Mouse (Mus musculus): ENCODE measurements at regions not wholly inside any gene's neighbourhood (a gene's known extent, or its start where the extent isn't known, plus 50 kb on each side); places are given as distances from the start of the nearest gene placed in this dataset.

DNA sequence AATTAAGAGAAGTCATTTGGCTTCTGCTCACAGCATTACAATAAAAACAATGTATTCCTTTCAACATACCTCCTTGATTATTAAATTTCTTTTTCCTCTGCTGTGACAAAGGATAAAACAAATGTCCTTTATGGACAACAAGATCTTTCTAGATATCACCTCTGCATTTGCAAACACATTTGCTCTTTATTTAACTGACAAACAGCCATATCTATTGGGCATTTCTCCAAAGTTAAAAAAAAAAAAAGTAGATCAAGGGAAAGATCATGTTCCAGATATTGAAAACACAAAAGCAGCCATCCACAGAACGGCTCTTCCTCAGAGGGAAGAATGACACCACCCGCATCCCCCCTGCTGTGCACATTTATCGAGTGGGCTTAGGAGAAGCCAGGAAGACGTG, 193.7 kb upstream of the Sesn3 start:
- Histone ChIP-seq H3K27me3 (ENCODE audit: control insufficient read depth, insufficient read depth, low read length) (no peaks in the 10 kb centered on the region), H3K27ac (ENCODE audit: low read depth, low read length) (no peak overlapping the region), H3K9me3 (ENCODE audit: control insufficient read depth, low read length) (no peaks in the 10 kb centered on the region), H3K4me3 (ENCODE audit: low read depth, low read length) (no peak overlapping the region), H3K4me2 (ENCODE audit: low read depth, low read length, severe bottlenecking) (no peak overlapping the region), H3K9ac (ENCODE audit: low read length) (no peak overlapping the region), H3K4me1 (replicated peaks; ENCODE audit: control insufficient read depth, insufficient read depth, low read length) (no peaks in the 10 kb centered on the region), H3K36me3 (ENCODE audit: control insufficient read depth, insufficient read depth, low read length) (no peaks in the 10 kb centered on the region)
- DNase-seq (ENCODE audit: low spot score) (no peak), ATAC-seq (replicated peaks; ENCODE audit: low FRiP score) (no peak)
- 53% methylated on average over 4 of the region's 4 CpGs for WGBS

DNA sequence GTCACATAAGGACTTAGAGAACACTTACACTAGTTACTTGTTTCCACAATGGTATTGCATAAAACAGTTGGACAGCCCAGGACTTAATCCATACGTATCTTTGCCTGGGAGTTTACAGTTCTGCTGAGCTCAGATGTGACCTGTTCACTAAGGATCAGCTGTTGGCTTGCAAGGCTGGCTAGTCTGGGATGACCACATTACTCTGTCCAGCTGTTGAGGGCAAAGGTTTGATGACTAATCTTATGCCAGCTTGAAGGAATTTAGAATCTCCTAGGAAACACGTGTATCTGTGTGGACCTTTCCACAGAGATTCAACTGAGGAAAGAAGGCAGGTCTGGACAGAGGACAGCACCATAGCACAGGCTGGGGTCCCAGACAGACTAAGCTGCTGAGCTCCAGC, 188.7 kb upstream of the Sesn3 start:
- ATAC-seq (replicated peaks; ENCODE audit: low FRiP score) (no peak), DNase-seq (ENCODE audit: low spot score) (no peak)
- no peaks in the 10 kb centered on the region for H3K4me1 ChIP-seq (replicated peaks; ENCODE audit: control insufficient read depth, insufficient read depth, low read length)
- H3K9ac ChIP-seq (ENCODE audit: low read length) = no peak overlapping the region
- H3K27me3 ChIP-seq (ENCODE audit: control insufficient read depth, insufficient read depth, low read length) = no peaks in the 10 kb centered on the region
- H3K27ac ChIP-seq (ENCODE audit: low read depth, low read length) = no peak overlapping the region
- H3K4me3 ChIP-seq (ENCODE audit: low read depth, low read length) = no peak overlapping the region
- H3K9me3 ChIP-seq (ENCODE audit: control insufficient read depth, low read length) = no peaks in the 10 kb centered on the region
- no peak overlapping the region for H3K4me2 ChIP-seq (ENCODE audit: low read depth, low read length, severe bottlenecking)
- 67% methylated on average over 2 of the region's 2 CpGs for WGBS
- H3K36me3 ChIP-seq (ENCODE audit: control insufficient read depth, insufficient read depth, low read length) = no peaks in the 10 kb centered on the region

DNA sequence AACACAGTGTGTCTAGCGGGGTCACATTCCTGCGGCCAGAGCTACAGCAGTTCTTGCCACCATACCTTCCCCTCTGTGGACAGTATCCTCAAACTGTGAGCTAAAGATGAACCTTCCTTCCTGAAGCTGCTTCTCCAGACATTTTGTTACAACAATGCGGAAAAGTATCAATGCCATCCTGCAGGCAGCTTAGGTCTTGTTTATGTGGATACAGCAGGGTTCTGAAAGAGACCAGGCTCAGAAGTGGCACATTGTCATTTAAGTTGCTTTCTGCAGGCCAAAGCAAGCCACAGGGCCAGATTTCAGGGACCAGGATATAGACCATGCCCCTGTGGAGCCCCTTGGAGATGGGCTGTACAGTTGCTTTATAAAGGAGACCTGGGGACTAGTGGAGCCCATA, 188.3 kb upstream of the Sesn3 start:
- no peaks in the 10 kb centered on the region for H3K27me3 ChIP-seq (ENCODE audit: control insufficient read depth, insufficient read depth, low read length)
- no peak overlapping the region for H3K9ac ChIP-seq (ENCODE audit: low read length)
- H3K4me3 ChIP-seq (ENCODE audit: low read depth, low read length) = no peak overlapping the region
- no peak for ATAC-seq (replicated peaks; ENCODE audit: low FRiP score)
- H3K4me2 ChIP-seq (ENCODE audit: low read depth, low read length, severe bottlenecking) = no peak overlapping the region
- 90% methylated on average over 3 of the region's 3 CpGs for WGBS
- H3K36me3 ChIP-seq (ENCODE audit: control insufficient read depth, insufficient read depth, low read length) = no peaks in the 10 kb centered on the region
- no peaks in the 10 kb centered on the region for H3K9me3 ChIP-seq (ENCODE audit: control insufficient read depth, low read length)
- DNase-seq (ENCODE audit: low spot score) = no peak
- no peak overlapping the region for H3K27ac ChIP-seq (ENCODE audit: low read depth, low read length)
- H3K4me1 ChIP-seq (replicated peaks; ENCODE audit: control insufficient read depth, insufficient read depth, low read length) = no peaks in the 10 kb centered on the region

DNA sequence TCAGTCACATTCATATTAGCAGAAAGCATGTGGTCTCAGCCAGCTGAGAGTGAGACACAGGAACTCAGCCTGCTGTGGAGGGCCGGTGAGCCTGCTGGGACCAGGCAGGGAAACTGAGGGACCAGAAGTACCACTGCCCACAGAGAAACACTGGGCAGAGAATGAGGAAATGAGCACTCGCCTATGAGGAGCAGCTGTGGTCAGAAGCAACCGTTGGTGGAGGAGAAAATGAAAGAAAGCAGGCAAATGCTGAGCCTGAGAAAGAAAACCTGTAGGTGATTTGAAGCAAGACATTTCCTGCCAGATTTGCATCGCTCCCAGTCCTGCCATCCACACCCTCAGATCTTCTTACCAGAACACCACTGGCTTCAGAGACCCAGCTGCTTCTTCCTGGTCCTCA, 187.0 kb upstream of the Sesn3 start:
- H3K36me3 ChIP-seq (ENCODE audit: control insufficient read depth, insufficient read depth, low read length) = no peaks in the 10 kb centered on the region
- H3K4me1 ChIP-seq (replicated peaks; ENCODE audit: control insufficient read depth, insufficient read depth, low read length) = no peaks in the 10 kb centered on the region
- no peak for ATAC-seq (replicated peaks; ENCODE audit: low FRiP score)
- H3K9me3 ChIP-seq (ENCODE audit: control insufficient read depth, low read length) = no peaks in the 10 kb centered on the region
- H3K4me3 ChIP-seq (ENCODE audit: low read depth, low read length) = no peak overlapping the region
- H3K9ac ChIP-seq (ENCODE audit: low read length) = no peak overlapping the region
- no peaks in the 10 kb centered on the region for H3K27me3 ChIP-seq (ENCODE audit: control insufficient read depth, insufficient read depth, low read length)
- H3K4me2 ChIP-seq (ENCODE audit: low read depth, low read length, severe bottlenecking) = no peak overlapping the region
- H3K27ac ChIP-seq (ENCODE audit: low read depth, low read length) = no peak overlapping the region
- no peak for DNase-seq (ENCODE audit: low spot score)
- 87% methylated on average over 4 of the region's 4 CpGs for WGBS

DNA sequence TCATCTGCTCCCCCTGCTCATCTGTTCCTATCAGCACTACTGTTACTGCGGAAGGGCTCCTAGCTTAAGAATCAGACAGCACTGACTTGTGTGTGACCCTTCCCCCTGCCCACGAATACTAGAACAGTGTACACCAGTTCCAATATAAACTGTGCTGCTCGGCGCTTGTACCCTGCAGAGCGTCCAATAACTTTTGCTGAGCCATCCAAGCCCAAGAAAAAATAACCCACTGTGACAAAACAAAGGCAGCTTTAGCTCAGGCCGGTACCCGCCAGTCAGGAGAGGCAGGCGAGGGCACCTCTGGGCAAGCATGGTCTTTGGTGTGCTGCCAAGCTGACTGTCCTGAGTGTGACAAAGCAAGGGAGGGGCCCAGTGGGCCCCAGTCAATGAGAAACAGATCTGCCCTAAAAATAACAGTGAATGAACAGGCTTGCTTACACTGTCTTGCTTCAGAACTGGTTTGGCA, 185.0 kb upstream of the Sesn3 start:
- H3K4me1 ChIP-seq (replicated peaks; ENCODE audit: control insufficient read depth, insufficient read depth, low read length) = no peaks in the 10 kb centered on the region

DNA sequence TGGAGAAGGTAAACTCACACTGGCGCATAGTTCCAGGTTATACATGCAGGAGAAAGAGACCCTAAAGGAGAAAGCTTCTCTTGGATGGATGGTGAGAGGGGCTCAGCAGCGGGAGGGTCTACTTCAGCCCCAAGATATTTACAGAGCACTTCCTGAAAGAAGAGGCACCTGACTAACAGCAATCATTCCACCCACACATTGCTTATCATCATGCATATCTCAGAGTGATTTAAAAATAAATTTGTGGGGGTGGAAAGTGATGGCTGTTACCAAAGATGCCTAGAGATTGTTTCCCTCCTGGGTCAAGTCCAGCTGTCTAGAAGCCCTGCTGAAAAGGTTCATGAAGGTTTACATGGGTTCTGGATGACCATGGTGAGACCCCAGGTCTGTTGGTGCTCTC, 184.4 kb upstream of the Sesn3 start:
- H3K4me1 ChIP-seq (replicated peaks; ENCODE audit: control insufficient read depth, insufficient read depth, low read length) = no peaks in the 10 kb centered on the region

More for the DNA sequence above, 185.0 kb upstream of the Sesn3 start:
- DNase-seq (ENCODE audit: low spot score) (peak; percentile 49), ATAC-seq (replicated peaks; ENCODE audit: low FRiP score) (peak; percentile 65)
- no peak overlapping the region for H3K27ac ChIP-seq (ENCODE audit: low read depth, low read length)
- H3K27me3 ChIP-seq (ENCODE audit: control insufficient read depth, insufficient read depth, low read length) = no peaks in the 10 kb centered on the region
- H3K9ac ChIP-seq (ENCODE audit: low read length) = no peak overlapping the region
- no peaks in the 10 kb centered on the region for H3K9me3 ChIP-seq (ENCODE audit: control insufficient read depth, low read length)
- H3K36me3 ChIP-seq (ENCODE audit: control insufficient read depth, insufficient read depth, low read length) = no peaks in the 10 kb centered on the region
- 58% methylated on average over 8 of the region's 8 CpGs for WGBS
- H3K4me2 ChIP-seq (ENCODE audit: low read depth, low read length, severe bottlenecking) = no peak overlapping the region
- no peak overlapping the region for H3K4me3 ChIP-seq (ENCODE audit: low read depth, low read length)

DNA sequence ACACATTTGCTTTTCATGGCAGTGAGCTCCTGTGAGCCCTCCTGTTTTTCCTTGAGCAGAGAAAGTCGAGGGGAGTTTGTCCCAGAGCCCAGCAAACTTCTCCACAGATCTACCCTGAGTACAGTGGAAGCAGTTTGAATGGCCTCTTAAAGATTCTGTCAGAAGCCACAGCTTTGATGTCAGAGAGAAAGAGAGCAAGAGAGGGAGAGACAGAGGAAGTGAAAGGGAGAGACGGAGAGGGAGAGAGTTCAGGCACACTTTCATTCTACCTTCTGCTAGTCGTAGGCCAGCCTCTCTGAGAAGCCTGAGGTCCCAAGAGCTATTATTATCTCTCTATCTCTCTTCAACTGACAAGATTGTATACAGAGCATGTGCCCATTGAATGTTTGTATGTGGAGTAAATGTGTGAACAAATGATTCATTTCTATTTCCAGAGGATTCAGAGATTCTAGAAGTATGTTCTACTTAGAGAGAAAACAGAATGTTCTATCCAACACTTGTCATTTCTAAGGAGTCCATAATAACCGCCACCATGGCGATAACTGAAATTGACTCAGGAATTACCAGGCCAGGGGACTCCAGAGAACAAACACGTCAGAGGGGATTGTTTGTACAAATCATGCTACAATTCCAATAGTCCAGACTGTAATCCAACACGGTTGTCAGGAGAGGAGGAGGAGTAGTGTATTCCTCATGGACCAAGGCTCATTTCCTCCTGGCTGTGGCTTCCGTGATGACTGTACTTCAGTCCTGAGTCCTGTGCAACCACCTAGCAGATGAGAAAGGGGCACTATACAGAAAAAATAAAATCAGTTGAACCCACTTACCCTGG, 183.6 kb upstream of the Sesn3 start:
- no peaks in the 10 kb centered on the region for H3K9me3 ChIP-seq (ENCODE audit: control insufficient read depth, low read length)
- ATAC-seq (replicated peaks; ENCODE audit: low FRiP score) (no peak), DNase-seq (ENCODE audit: low spot score) (no peak)
- no peak overlapping the region for H3K4me2 ChIP-seq (ENCODE audit: low read depth, low read length, severe bottlenecking)
- no peaks in the 10 kb centered on the region for H3K4me1 ChIP-seq (replicated peaks; ENCODE audit: control insufficient read depth, insufficient read depth, low read length)
- no peaks in the 10 kb centered on the region for H3K27me3 ChIP-seq (ENCODE audit: control insufficient read depth, insufficient read depth, low read length)
- no peak overlapping the region for H3K4me3 ChIP-seq (ENCODE audit: low read depth, low read length)
- no peaks in the 10 kb centered on the region for H3K36me3 ChIP-seq (ENCODE audit: control insufficient read depth, insufficient read depth, low read length)
- 86% methylated on average over 8 of the region's 8 CpGs for WGBS
- no peak overlapping the region for H3K9ac ChIP-seq (ENCODE audit: low read length)
- H3K27ac ChIP-seq (ENCODE audit: low read depth, low read length) = no peak overlapping the region

More for the DNA sequence above, 184.4 kb upstream of the Sesn3 start:
- Histone ChIP-seq H3K9me3 (ENCODE audit: control insufficient read depth, low read length) (no peaks in the 10 kb centered on the region), H3K27me3 (ENCODE audit: control insufficient read depth, insufficient read depth, low read length) (no peaks in the 10 kb centered on the region), H3K27ac (ENCODE audit: low read depth, low read length) (no peak overlapping the region), H3K4me2 (ENCODE audit: low read depth, low read length, severe bottlenecking) (no peak overlapping the region), H3K4me3 (ENCODE audit: low read depth, low read length) (no peak overlapping the region), H3K36me3 (ENCODE audit: control insufficient read depth, insufficient read depth, low read length) (no peaks in the 10 kb centered on the region), H3K9ac (ENCODE audit: low read length) (no peak overlapping the region)
- no peak for DNase-seq (ENCODE audit: low spot score)
- ATAC-seq (replicated peaks; ENCODE audit: low FRiP score) = no peak
- WGBS = 84% methylated on average over 2 of the region's 2 CpGs

DNA sequence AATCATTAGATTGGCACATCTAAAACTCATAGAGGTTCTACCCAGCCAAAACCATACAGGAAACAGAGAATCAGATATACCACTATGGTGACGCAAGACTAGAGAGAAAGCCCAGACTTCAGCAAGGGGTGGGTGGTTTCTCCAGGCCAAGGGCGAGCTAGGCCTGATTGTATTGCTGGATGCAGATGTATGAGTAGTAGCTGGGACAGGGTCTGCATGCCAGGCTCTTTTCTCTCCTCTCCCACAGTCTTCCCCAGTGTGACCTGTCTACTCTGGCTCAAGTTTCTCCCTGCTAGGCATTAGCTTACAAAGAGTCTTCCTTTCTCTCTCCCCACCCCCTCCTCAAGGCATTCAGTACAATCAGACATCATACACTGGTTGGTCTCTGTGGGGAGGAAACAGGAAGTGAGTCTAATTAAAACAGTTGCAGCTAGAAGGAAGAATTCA, 181.8 kb upstream of the Sesn3 start:
- ATAC-seq (replicated peaks; ENCODE audit: low FRiP score) = no peak
- 78% methylated on average over 2 of the region's 2 CpGs for WGBS

DNA sequence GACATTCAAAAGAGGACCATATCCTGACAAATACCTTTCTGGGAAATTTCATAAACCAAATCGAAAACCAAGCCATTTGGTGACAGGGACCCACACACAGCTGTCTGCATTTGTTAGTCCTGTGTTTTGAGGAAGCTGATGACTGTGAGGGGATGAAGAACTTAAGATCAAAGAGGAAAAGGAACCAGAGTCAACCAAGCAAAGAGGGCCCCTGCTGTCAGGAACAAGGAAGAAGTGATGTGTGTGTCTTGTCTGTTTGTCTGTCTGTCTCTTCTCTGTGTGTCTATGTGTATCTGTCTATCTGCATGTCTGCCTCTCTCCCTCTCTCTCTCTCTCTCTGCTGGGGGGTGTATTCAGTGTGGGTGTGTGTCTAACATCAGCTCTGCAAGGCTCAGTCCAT, 171.3 kb upstream of the Sesn3 start:
- ATAC-seq (replicated peaks; ENCODE audit: low FRiP score) (no peak), DNase-seq (ENCODE audit: low spot score) (no peak)
- Histone ChIP-seq H3K4me3 (ENCODE audit: low read depth, low read length) (no peak overlapping the region), H3K27ac (ENCODE audit: low read depth, low read length) (no peak overlapping the region), H3K27me3 (ENCODE audit: control insufficient read depth, insufficient read depth, low read length) (no peaks in the 10 kb centered on the region), H3K4me2 (ENCODE audit: low read depth, low read length, severe bottlenecking) (no peak overlapping the region), H3K4me1 (replicated peaks; ENCODE audit: control insufficient read depth, insufficient read depth, low read length) (no peaks in the 10 kb centered on the region), H3K9me3 (ENCODE audit: control insufficient read depth, low read length) (no peaks in the 10 kb centered on the region), H3K9ac (ENCODE audit: low read length) (no peak overlapping the region), H3K36me3 (ENCODE audit: control insufficient read depth, insufficient read depth, low read length) (no peaks in the 10 kb centered on the region)
- WGBS = 96% methylated on average over 1 of the region's 1 CpGs

More for the DNA sequence above, 181.8 kb upstream of the Sesn3 start:
- no peaks in the 10 kb centered on the region for H3K36me3 ChIP-seq (ENCODE audit: control insufficient read depth, insufficient read depth, low read length)
- H3K9me3 ChIP-seq (ENCODE audit: control insufficient read depth, low read length) = no peaks in the 10 kb centered on the region
- H3K4me3 ChIP-seq (ENCODE audit: low read depth, low read length) = no peak overlapping the region
- no peak overlapping the region for H3K27ac ChIP-seq (ENCODE audit: low read depth, low read length)
- DNase-seq (ENCODE audit: low spot score) = no peak
- no peaks in the 10 kb centered on the region for H3K4me1 ChIP-seq (replicated peaks; ENCODE audit: control insufficient read depth, insufficient read depth, low read length)
- H3K27me3 ChIP-seq (ENCODE audit: control insufficient read depth, insufficient read depth, low read length) = no peaks in the 10 kb centered on the region
- H3K9ac ChIP-seq (ENCODE audit: low read length) = no peak overlapping the region
- H3K4me2 ChIP-seq (ENCODE audit: low read depth, low read length, severe bottlenecking) = no peak overlapping the region

All from forebrain, embryonic 11.5 days (tissue).